Mouse (Mus musculus) megakaryocyte, adult 5-6 weeks (primary cell): ENCODE data around the gene Crtc1. TPM values are rescaled to one million over a fixed set of nuclear protein-coding genes. Genes with fewer than 3 reads are reported as not detected.

Source experiments
- ATAC-seq: 2 replicates; pipeline ENCODE4 v1.8.0; 2016; ENCODE audit warnings: mild to moderate bottlenecking, inconsistent platforms; ENCODE audit not compliant: poor library complexity, severe bottlenecking
- total RNA-seq, 2 experiments: library from RNA; stranded (forward) in 1 of 2; stranded (reverse) in 1 of 2; fragments of 153-499, 151-499 nt in 1 of 2; fragments of 221-1000, 200-1000 nt in 1 of 2; gene quantifications; 2 replicates each; pipeline versions ENCODE4 v1.2.3 to v1.2.4; 2015 to 2017

Crtc1 gene
- total RNA-seq, 2 experiments from 2014 or later = 2.2 to 3.9 TPM

- ATAC-seq = peak; percentile 80
Observed at GRCm38 (mm10) chr8:70426300-70426907, 13.0 kb downstream of the Crtc1 start.

GRCm38 (mm10) chr8:70422722-70423121, 16.7 kb downstream of the Crtc1 start:
- no peak for ATAC-seq

- ATAC-seq = peak; percentile 68
Observed at GRCm38 (mm10) chr8:70421349-70422104, 17.9 kb downstream of the Crtc1 start.

GRCm38 (mm10) chr8:70419879-70420643, 19.3 kb downstream of the Crtc1 start:
- ATAC-seq = peak; percentile 31; the same call in 1 of the 2 replicates

GRCm38 (mm10) chr8:70418954-70419353, 20.4 kb downstream of the Crtc1 start:
- no peak for ATAC-seq

- ATAC-seq = no peak
Observed at GRCm38 (mm10) chr8:70417914-70418313, 21.5 kb downstream of the Crtc1 start.

GRCm38 (mm10) chr8:70416941-70417340, 22.4 kb downstream of the Crtc1 start:
- no peak for ATAC-seq

- ATAC-seq = peak; percentile 48; the same call in 1 of the 2 replicates
Observed at GRCm38 (mm10) chr8:70415540-70416451, 23.6 kb downstream of the Crtc1 start.

GRCm38 (mm10) chr8:70414310-70414946, 25.0 kb downstream of the Crtc1 start:
- no peak for ATAC-seq

- no peak for ATAC-seq
Observed at GRCm38 (mm10) chr8:70410281-70410680, 29.1 kb downstream of the Crtc1 start.

GRCm38 (mm10) chr8:70409455-70409871, 29.9 kb downstream of the Crtc1 start:
- no peak for ATAC-seq

- ATAC-seq = no peak
Observed at GRCm38 (mm10) chr8:70409019-70409418, 30.4 kb downstream of the Crtc1 start.

- ATAC-seq = no peak
Observed at GRCm38 (mm10) chr8:70408301-70408700, 31.1 kb downstream of the Crtc1 start.

GRCm38 (mm10) chr8:70406427-70407069, 32.8 kb downstream of the Crtc1 start:
- ATAC-seq = no peak

- no peak for ATAC-seq
Observed at GRCm38 (mm10) chr8:70405189-70405588, 34.2 kb downstream of the Crtc1 start.

GRCm38 (mm10) chr8:70404212-70404611, 35.2 kb downstream of the Crtc1 start:
- no peak for ATAC-seq

- ATAC-seq = no peak
Observed at GRCm38 (mm10) chr8:70397611-70398563, 41.5 kb downstream of the Crtc1 start.

GRCm38 (mm10) chr8:70396184-70396583, 43.2 kb downstream of the Crtc1 start:
- no peak for ATAC-seq
